Mouse (Mus musculus) T-cell, adult 2 months (primary cell): ENCODE measurements around the gene Aldh3a2.

Experiments used
- DNase-seq: peaks from one replicate; pipeline ENCODE4 v3.0.0; 2022; ENCODE audit warnings: low spot score

The Aldh3a2 gene

DNA sequence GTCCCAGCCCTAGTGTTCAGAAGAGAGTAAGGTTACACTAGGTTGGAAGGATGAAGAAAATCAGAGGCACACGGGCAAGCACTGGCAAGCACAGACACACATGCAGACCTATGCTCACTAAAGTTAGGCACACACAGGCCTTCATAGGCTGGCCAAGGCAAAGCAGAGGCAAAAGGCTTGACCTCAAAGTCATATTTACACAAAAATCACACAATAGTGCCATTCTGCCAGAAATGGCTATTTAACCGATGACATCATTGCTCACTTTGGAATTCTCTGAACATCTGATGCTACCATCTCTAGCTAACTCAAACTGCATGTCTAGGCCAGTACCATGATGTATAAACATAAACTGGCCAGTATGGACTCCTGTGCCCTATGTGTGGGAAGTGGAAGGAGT is 6.7 kb upstream of the Aldh3a2 start:
- DNase-seq, result no peak

DNA sequence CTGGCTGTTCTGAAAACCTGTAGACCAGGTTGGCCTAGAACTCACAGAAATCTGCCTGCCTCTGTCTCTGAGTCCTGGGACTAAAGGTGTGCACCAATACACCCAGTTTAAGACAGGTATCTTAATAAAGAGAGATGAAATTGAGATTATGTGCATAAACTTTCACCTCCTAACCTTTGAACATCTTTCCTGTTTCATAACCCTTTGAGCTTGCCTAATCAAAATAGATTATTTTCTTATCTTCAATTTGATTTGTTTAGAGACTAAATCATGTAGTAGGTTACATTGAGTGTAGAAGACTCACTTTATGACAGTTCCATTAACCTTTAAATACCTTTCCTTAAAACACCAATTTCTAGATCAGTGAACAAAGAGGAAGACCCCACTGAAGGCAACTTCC is 4.3 kb upstream of the Aldh3a2 start:
- DNase-seq, result no peak

DNA sequence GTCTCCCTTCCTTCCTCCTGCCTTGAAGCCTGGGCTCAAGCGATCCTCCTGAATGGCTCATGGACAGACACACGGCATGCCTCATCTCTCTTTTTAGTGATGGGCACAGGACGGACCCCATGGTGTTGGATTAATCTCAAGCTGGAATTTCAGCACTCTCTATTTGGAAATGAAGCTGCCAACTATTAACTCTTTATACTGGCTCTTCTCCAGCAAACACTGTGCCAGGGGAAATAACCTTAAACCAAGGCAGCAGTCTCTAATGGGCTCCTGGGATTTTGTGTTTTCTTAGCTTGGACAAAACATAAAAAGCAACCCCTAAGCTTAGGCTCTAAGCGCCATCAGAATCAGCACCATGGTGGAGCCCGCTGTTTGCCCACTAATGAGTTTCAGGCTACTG is 3.1 kb upstream of the Aldh3a2 start:
- DNase-seq, result no peak

DNA sequence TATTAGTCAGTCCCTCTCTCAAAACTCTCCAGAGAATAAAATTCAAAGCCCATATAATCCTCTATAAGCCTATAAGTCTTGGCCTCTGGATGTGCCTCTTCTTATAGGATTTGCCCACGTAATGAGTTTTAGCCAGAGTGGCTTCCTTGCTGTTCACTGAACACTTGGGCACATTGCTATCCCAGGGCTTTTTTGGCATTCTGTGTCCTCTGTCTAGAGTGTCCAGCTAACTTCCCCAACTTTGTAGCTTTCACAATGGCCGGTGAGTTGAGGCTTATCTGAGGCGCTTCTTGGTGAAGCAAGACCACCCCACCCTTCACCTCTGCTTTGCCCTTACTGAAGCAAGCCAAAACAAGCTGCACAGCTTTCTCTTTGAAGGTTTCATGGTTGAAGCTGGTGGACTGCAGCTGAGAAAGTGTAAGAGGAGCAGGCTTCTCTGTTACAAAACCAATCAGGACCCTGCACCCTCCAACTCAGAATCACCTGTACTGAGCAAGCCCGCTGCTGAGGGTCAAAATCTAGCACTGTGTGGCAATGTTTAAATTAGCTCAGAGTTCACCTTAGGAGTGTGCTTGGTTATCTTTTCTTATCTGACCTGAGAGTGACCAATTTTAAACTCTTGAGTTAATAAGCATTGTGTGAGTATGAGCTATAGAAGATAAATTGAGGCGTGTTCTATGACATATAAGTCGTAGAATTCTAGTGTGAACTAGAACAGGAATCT is 1.5 kb upstream of the Aldh3a2 start:
- DNase-seq, result no peak

- DNase-seq, result no peak
Observed at GRCm38 (mm10) chr11:61263841-61264240, 3.4 kb downstream of the Aldh3a2 start.

GRCm38 (mm10) chr11:61262516-61262915 is 4.7 kb downstream of the Aldh3a2 start:
- no peak for DNase-seq

- DNase-seq, result no peak
Observed at GRCm38 (mm10) chr11:61259106-61259505, 8.2 kb downstream of the Aldh3a2 start.

DNA sequence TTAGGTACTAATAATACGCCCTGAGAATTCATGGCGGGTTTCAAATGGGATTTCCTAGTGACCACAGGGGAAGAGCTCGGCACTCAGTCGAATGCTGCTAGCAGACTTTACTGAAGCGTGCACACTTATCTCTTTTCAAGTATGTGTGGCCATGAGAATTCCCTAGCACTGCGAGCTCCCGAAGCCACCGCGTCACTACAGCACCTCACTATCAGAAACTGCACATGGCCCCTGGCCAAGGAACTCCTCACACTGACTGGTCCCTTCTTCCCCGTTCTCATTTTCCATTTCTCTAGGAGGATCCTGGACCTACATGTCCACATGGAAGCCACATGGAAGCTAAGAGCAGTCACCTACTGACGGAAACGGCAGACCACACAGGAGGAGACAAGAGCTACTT is 14.5 kb downstream of the Aldh3a2 start:
- DNase-seq, result no peak

- no peak for DNase-seq
Observed at GRCm38 (mm10) chr11:61251741-61252140, 15.5 kb downstream of the Aldh3a2 start.

- DNase-seq, result no peak
Observed at GRCm38 (mm10) chr11:61244406-61244805, 22.9 kb downstream of the Aldh3a2 start.

DNA sequence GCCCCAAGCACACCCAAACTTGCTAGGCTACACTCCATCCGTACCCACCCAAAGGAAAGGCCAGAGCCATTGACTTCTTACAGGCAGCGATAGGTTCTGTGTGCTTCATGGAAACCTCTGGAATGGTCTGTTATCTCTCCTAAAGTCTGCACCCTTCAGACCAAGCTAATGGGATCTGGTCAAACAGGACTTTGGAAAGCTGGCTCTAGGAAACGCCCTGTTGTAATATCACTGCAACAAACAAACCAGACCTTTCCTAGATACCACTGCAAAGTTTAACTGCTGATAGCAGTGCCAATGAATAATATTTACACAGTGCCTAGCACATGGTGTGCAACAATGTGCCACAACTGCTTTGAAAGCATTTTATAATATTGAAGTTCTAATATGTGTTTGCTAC is 31.2 kb downstream of the Aldh3a2 start:
- no peak for DNase-seq

DNA sequence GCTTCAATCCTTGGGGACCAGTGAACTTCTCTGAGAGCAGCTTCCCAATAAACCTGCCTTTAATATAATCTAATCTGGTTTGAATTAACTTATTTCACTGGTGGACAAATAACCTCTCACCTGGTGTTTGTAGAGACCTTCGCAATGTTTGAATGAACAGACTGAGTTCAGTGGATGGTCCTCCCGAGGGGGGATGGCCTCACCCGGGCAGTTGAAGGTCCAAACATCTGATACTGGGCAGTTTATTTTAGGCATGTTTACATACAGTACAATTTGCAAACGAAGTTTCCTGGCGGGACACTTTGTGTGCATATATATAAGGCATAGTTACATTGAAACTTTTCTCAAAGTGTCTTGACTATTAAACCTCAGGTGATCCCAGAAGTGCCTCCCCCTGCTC is 33.1 kb downstream of the Aldh3a2 start:
- no peak for DNase-seq

GRCm38 (mm10) chr11:61231329-61231728 is 35.9 kb downstream of the Aldh3a2 start:
- DNase-seq, result peak; percentile 25

DNA sequence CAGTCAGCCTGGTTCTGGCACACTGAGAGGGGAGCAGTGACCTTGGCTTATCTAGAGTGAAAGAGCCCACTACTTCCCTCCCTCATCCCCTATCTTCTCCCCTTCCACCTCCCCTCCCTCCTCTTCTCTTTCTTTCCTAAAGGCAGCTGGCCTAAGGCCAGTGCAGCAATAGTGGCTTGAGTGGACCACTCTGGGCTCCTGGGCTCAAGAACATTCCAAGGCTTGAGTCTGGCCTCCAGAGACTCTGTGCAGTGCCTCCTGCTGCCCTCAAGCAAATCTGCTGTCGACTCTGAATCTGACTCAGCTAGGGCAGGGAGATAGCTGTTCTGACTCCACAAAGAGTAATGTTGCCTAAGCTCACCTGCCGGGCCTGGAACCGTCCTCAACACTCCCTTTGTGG is 38.9 kb downstream of the Aldh3a2 start:
- no peak for DNase-seq

GRCm38 (mm10) chr11:61227816-61228215 is 39.4 kb downstream of the Aldh3a2 start:
- DNase-seq, result no peak

DNA sequence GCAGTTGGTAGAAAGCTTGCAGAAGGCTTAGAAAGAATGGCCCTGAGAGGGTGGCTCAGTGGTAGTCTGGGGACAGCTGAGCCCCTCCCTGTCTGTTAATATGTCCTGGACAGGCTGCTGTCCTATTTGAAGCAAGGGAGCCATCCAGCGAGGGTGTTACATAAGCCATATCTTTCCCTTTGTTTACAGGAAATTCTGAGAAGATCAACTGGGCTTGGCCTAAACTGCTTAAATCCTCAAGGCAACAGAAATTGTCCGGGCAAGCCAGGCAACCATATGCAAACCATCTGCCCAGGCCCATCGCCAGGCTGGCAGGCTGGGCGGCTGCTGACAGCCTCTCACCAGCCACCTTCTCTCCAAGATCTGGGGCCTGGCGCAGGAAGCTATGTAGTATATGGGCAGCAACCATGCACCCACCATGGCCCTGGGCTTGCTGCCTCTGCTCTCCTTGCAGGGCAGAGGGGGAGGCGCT is 41.3 kb downstream of the Aldh3a2 start:
- DNase-seq, result no peak

- DNase-seq, result no peak
Observed at GRCm38 (mm10) chr11:61225511-61225910, 41.8 kb downstream of the Aldh3a2 start.

DNA sequence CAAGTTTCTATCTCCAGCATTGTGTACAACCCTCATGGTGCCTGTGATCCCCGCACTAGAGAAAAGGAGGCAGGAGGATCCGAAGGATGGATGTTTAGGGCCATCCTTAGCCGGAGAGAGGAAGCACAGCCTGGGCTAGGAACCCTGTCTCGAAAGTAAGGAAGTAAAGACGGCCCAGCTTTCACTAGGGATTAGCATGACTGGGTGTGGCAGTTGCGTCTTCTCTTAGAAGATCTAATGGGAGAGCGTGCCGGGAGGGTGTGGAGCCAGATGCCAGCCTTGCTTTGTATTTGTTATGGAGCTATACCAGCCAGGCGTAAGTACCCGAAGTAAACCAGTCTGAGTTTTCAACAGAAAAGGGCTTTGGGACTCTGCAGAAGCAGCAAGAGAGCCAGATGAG is 42.4 kb downstream of the Aldh3a2 start:
- DNase-seq, result no peak

GRCm38 (mm10) chr11:61224234-61224744 is 43.0 kb downstream of the Aldh3a2 start:
- no peak for DNase-seq

- DNase-seq, result no peak
Observed at GRCm38 (mm10) chr11:61222971-61223745, 44.1 kb downstream of the Aldh3a2 start.

DNA sequence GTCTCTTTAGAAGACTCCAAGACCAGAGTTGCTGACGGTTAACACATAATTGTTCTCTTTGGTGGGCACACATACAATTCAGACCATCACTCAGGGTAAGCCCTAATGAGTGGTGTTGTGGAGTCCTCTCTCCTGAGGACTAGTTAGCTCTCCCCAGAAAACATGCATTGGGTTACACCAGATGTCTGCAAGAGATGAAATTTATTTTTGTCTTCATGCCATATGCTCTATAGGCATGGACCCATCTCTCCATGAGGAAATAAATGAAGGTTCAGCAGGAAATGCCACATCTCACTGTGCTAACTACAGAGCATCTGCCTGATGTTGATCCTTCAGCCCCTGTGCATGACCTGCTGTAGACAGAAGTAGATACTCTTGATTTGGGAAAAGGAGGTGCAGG is 45.3 kb downstream of the Aldh3a2 start:
- no peak for DNase-seq

DNA sequence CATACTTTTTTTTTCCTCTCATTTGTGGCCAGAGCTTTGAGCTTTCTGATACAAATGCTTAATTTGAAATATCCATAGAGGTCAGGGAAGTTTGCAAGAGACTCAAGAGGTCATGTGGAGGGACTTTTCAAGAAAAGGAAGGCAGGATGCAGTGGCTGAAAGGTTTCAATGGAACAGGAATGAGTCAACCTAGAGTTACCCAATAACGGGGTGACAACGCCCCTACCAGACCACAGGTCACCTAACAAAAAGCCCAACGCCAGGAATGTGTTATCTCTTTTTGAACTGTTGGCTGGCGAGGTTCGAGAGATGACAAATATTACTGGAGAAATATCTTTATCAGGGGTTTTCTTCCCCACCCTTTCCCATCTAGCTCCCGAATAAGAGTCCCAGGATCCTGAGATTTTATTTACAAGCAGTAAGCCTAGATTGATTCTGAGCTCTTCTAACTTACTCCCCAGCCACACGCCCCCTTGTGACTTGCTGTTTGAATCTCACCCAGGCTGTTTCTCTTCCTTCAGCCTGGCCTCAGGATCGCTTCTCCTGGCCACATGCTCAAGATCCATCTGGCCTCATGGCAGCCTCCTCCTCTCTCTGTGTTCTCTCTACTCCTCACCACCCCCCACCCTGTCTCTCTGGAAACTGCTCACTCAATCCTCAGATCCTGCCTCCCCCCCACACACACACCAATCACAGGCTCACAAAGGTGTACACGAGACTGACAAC is 46.9 kb downstream of the Aldh3a2 start:
- DNase-seq, result no peak

- no peak for DNase-seq
Observed at GRCm38 (mm10) chr11:61215936-61216335, 51.3 kb downstream of the Aldh3a2 start.
